Mouse (Mus musculus): ENCODE measurements around the gene Ddit4l.
"Not testable (repeated sequence)": the region's sequence is repeated elsewhere in the genome, so short reads cannot be mapped to it uniquely, and the experiment has no call there.

The Ddit4l gene

GRCm38 (mm10) chr3:137647427-137648100, 26.2 kb downstream of the Ddit4l start:
- no peak for DNase-seq (ENCODE audit: low spot score in 2 of 2)

DNA sequence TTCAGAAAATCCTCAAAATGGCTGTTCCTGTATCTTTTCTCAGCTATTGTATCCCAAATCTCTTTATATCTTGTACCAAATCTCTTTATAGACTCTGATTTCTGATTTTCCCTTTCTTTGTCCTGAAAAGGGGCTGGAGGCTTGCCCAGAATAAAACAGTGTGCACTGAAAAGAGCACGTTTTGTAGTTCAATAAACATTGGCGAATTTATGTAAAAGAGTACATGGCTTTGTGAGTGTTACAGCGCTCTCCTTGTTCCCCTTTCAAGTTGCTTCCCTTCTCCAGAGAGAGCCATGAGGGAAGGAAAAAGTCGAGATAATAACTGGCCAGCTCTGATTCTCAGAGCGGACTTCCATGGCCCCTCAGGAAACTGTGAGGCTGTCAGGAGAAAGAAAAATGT, 27.7 kb downstream of the Ddit4l start:
- DNase-seq (ENCODE audit: low spot score in 2 of 2) = no peak

DNA sequence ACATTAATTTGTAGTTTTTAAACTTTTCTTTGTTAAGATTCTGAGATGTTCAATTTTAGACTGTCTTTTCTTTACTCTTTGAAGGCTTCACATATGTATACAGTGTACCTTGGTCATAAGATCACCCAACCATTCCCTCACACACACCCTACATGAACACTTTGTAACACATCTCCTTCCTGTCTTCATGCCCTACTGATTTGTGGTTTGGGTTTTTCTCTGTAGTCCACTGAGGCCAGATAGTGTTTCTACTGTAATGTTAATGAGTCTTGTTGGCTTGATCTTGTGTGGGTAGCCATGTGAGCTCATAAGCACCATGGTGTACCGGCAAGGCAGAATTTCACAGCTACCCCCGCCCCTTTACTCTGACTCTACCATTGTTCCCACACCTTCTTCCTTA, 31.4 kb downstream of the Ddit4l start:
- DNase-seq (ENCODE audit: low spot score in 2 of 2) = no peak

DNA sequence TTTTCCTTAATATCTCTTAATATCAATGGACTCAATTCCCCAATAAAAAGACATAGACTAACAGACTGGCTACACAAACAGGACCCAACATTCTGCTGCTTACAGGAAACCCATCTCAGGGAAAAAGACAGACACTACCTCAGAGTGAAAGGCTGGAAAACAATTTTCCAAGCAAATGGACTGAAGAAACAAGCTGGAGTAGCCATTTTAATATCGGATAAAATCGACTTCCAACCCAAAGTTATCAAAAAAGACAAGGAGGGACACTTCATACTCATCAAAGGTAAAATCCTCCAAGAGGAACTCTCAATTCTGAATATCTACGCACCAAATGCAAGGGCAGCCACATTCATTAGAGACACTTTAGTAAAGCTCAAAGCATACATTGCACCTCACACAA, 49.8 kb downstream of the Ddit4l start, which contains the start of gene Gm21962:
Gene Gm21962, plus strand, starts transcription at position 301 of the 400 bp plus-strand sequence.
- DNase-seq (ENCODE audit: low spot score in 2 of 2) = not testable (repeated sequence)
